9 mouse cellular contexts compared by ENCODE assay signal in the genomic region with DNA sequence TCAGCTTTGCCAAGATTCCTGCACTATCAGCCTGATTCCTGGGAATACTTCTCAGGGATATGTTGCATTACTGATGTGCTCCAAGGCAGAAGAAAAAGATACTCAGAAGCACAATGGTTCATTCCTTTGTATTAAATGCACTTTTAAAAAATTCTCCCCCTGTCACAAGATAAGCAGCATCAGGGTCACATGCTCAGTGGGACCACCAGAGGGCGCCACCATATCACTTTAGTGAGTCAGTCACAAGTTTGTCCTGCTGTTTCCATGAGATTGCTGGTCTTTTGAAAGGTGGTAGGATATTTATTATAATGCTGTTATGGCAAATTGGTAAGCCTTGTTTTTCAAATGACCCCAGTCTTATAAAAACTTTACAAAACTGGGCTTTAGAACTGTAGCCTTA. TPM values are rescaled to one million over a fixed set of nuclear protein-coding genes. Genes with fewer than 3 reads are reported as not detected.
A peak's percentile ranks its signal among the peaks of the same experiment; 100 is the strongest.
DNase-seq lines count a peak whose midpoint lies in the region; ATAC-seq and TF ChIP-seq lines count a peak whose summit lies in the region.
"Had no signal": no experiment of that assay in that cellular context is flagged by ENCODE, and none has a peak within 500 bp of the region (broad histone marks: within the 10 kb centered on the region; RNA-seq: fewer than 3 reads in every experiment).

No protein-coding gene starts in this region.

- no peaks in the 10 kb centered on the region for H3K79me2 ChIP-seq in MEL (ENCODE audit: control insufficient read depth, insufficient read depth, low read length, poor library complexity)

- H3K27ac ChIP-seq in hindbrain, embryonic 10.5 days = no peak overlapping the region
- H3K27ac ChIP-seq in hindbrain, embryonic 13.5 days = no peak overlapping the region
- H3K27ac ChIP-seq in MEL (ENCODE audit: control insufficient read depth, low read depth, low read length) = no peak overlapping the region
- H3K27ac ChIP-seq: limb, embryonic 15.5 days had no signal

- no peaks in the 10 kb centered on the region for H3K9me3 ChIP-seq in hindbrain, embryonic 10.5 days
- no peaks in the 10 kb centered on the region for H3K9me3 ChIP-seq in hindbrain, embryonic 13.5 days
- H3K9me3 ChIP-seq in MEL (replicated peaks; ENCODE audit: insufficient read depth, low read length) = no peaks in the 10 kb centered on the region
- H3K9me3 ChIP-seq: limb, embryonic 15.5 days had no signal

- peak; percentile 69 for TF ChIP-seq RAD21 in MEL (IDR thresholded peaks at IDR 0.05; ENCODE audit: low read depth, low read length)

- H3K27me3 ChIP-seq in hindbrain, embryonic 10.5 days (ENCODE audit: insufficient read depth, poor library complexity, severe bottlenecking) = 0 out of 2 replicates have a peak, but pooled peaks cover 4% of the 10 kb centered on the region
- 0 out of 2 replicates have a peak, but pooled peaks cover 3% of the 10 kb centered on the region for H3K27me3 ChIP-seq in hindbrain, embryonic 13.5 days
- H3K27me3 ChIP-seq in MEL (ENCODE audit: control insufficient read depth in 1 of 2, insufficient read depth in 2 of 2, low read length in 2 of 2) = no peaks in the 10 kb centered on the region
- H3K27me3 ChIP-seq: limb, embryonic 15.5 days had no signal

- no peak overlapping the region for H3K4me2 ChIP-seq in hindbrain, embryonic 13.5 days
- H3K4me2 ChIP-seq: limb, embryonic 15.5 days had no signal

- no peak for TF ChIP-seq POLR2A in MEL (IDR thresholded peaks at IDR 0.05; ENCODE audit: control insufficient read depth in 1 of 2, insufficient read depth in 1 of 2, low read depth in 1 of 2, low read length in 2 of 2, poor library complexity in 1 of 2)

- peak; percentile 27 for DNase-seq in hindbrain, embryonic 10.5 days (ENCODE audit: low spot score)
- DNase-seq in 3T3-L1 (ENCODE audit: low read depth, low spot score) = peak; percentile 62
- DNase-seq in MEL (ENCODE audit: low read depth, low spot score) = peak; percentile 79
- DNase-seq in cerebellum, adult 9-11 months = peak; percentile 13
- peak; percentile 14 to 26 for DNase-seq in kidney, adult 8-10 months
- DNase-seq in lung, postnatal 36 days = peak; percentile 59
- DNase-seq in yolk sac, embryonic 10.5 days (ENCODE audit: low spot score) = peak; percentile 3

- WGBS in hindbrain, embryonic 10.5 days = 2% methylated on average over 1 of the region's 1 CpGs
- WGBS in hindbrain, embryonic 13.5 days = 0% methylated on average over 1 of the region's 1 CpGs

- H3K9ac ChIP-seq in hindbrain, embryonic 13.5 days = no peak overlapping the region
- H3K9ac ChIP-seq in MEL (ENCODE audit: control insufficient read depth, low read depth, low read length, poor library complexity, severe bottlenecking) = no peak overlapping the region
- H3K9ac ChIP-seq: limb, embryonic 15.5 days had no signal

- no peaks in the 10 kb centered on the region for H3K36me3 ChIP-seq in hindbrain, embryonic 10.5 days
- H3K36me3 ChIP-seq in hindbrain, embryonic 13.5 days = no peaks in the 10 kb centered on the region
- H3K36me3 ChIP-seq in MEL (ENCODE audit: control insufficient read depth in 1 of 2, insufficient read depth in 2 of 2, low read length in 2 of 2) = peaks cover 0 to 2% of the 10 kb centered on the region in 2 experiments; a peak in 2 of 4 replicates

- TF ChIP-seq EP300 in MEL (IDR thresholded peaks at IDR 0.05; ENCODE audit: low read depth in 1 of 2, low read length in 2 of 2) = no peak

- H3K4me3 ChIP-seq in hindbrain, embryonic 10.5 days = no peak overlapping the region
- no peak overlapping the region for H3K4me3 ChIP-seq in hindbrain, embryonic 13.5 days
- no peak overlapping the region for H3K4me3 ChIP-seq in MEL (ENCODE audit: control insufficient read depth in 1 of 2, insufficient read depth in 1 of 2, low read depth in 2 of 2, low read length in 2 of 2)
- H3K4me3 ChIP-seq: limb, embryonic 15.5 days had no signal

- H3K4me1 ChIP-seq in hindbrain, embryonic 10.5 days (replicated peaks) = no peaks in the 10 kb centered on the region
- H3K4me1 ChIP-seq in hindbrain, embryonic 13.5 days (replicated peaks) = no peaks in the 10 kb centered on the region
- no peaks in the 10 kb centered on the region for H3K4me1 ChIP-seq in MEL (ENCODE audit: control insufficient read depth in 1 of 2, insufficient read depth in 2 of 2, low read length in 2 of 2)
- H3K4me1 ChIP-seq: limb, embryonic 15.5 days had no signal

- no peak for ATAC-seq in hindbrain, embryonic 13.5 days (ENCODE audit: low FRiP score)

- peak; percentile 85 to 88 (median 85) for TF ChIP-seq CTCF in MEL (IDR thresholded peaks at IDR 0.05 in 2 of 3, conservative IDR thresholded peaks at IDR 0.05 in 1 of 3; ENCODE audit: control insufficient read depth in 1 of 3, insufficient read depth in 1 of 3, low read depth in 2 of 3, low read length in 3 of 3, poor library complexity in 1 of 3, severe bottlenecking in 1 of 3)

TF ChIP-seq in MEL, 35 proteins besides CTCF, POLR2A, EP300 and RAD21:
- TF ChIP-seq MXI1 (IDR thresholded peaks at IDR 0.05; ENCODE audit: low read depth, low read length) (no peak), MEF2A (IDR thresholded peaks at IDR 0.05; ENCODE audit: extremely low read depth, insufficient replicate concordance, low read depth, low read length, poor library complexity, severe bottlenecking) (no peak), BHLHE40 (IDR thresholded peaks at IDR 0.05; ENCODE audit: borderline replicate concordance, low read depth, low read length) (no peak), ZNF384 (IDR thresholded peaks at IDR 0.05; ENCODE audit: low read depth, low read length) (no peak), JUND (IDR thresholded peaks at IDR 0.05; ENCODE audit: low read depth, low read length) (no peak), MAX (IDR thresholded peaks at IDR 0.05; ENCODE audit: low read length) (no peak), GABPA (IDR thresholded peaks at IDR 0.05; ENCODE audit: low read depth, low read length) (no peak), MYC (IDR thresholded peaks at IDR 0.05; ENCODE audit: low read depth, low read length) (0 out of 2 replicates have a peak, but pooled peaks have one; percentile 48), ZC3H11A (IDR thresholded peaks at IDR 0.05; ENCODE audit: low read depth, low read length) (peak; percentile 56), ELF1 (IDR thresholded peaks at IDR 0.05; ENCODE audit: low read depth, low read length) (no peak), ETS1 (IDR thresholded peaks at IDR 0.05; ENCODE audit: low read depth, low read length) (no peak), TCF12 (IDR thresholded peaks at IDR 0.05; ENCODE audit: low read depth, low read length) (no peak), CHD1 (IDR thresholded peaks at IDR 0.05; ENCODE audit: low read depth, low read length) (no peak), MAFK (IDR thresholded peaks at IDR 0.05; ENCODE audit: borderline replicate concordance, low read depth, low read length) (no peak), ZKSCAN1 (IDR thresholded peaks at IDR 0.05; ENCODE audit: low read depth, low read length) (no peak), E2F4 (IDR thresholded peaks at IDR 0.05; ENCODE audit: borderline replicate concordance, low read depth, low read length) (no peak), NELFE (IDR thresholded peaks at IDR 0.05; ENCODE audit: low read depth, low read length) (no peak), CHD2 (IDR thresholded peaks at IDR 0.05; ENCODE audit: low read length) (no peak), MYB (IDR thresholded peaks at IDR 0.05; ENCODE audit: low read depth, low read length) (no peak), USF1 (IDR thresholded peaks at IDR 0.05; ENCODE audit: low read depth, low read length) (peak; percentile 67; the same call in 1 of the 2 replicates), TAL1 (IDR thresholded peaks at IDR 0.05; ENCODE audit: low read length) (no peak), RCOR1 (IDR thresholded peaks at IDR 0.05; ENCODE audit: low read depth, low read length) (no peak), NRF1 (IDR thresholded peaks at IDR 0.05; ENCODE audit: insufficient read depth, low read depth, low read length, poor library complexity, severe bottlenecking) (no peak), SMC3 (IDR thresholded peaks at IDR 0.05; ENCODE audit: low read depth, low read length) (peak; percentile 80), ZMIZ1 (IDR thresholded peaks at IDR 0.05; ENCODE audit: low read depth, low read length) (no peak), GATA1 (IDR thresholded peaks at IDR 0.05; ENCODE audit: low read depth, low read length) (peak; percentile 53), SIN3A (IDR thresholded peaks at IDR 0.05; ENCODE audit: low read length) (no peak), HCFC1 (IDR thresholded peaks at IDR 0.05; ENCODE audit: low read depth, low read length) (no peak), TBP (IDR thresholded peaks at IDR 0.05; ENCODE audit: low read depth, low read length) (no peak), USF2 (IDR thresholded peaks at IDR 0.05; ENCODE audit: borderline replicate concordance in 1 of 2, insufficient read depth in 1 of 2, low read depth in 1 of 2, low read length in 2 of 2) (no peak), POLR2AphosphoS5 (IDR thresholded peaks at IDR 0.05; ENCODE audit: borderline replicate concordance, low read depth, low read length) (no peak)

RNA-seq across cellular contexts. Expression of a gene that starts 30.3 kb away (rescaled TPM):
- 0.26 and 0.41 TPM in 2 replicates for polyA plus RNA-seq in hindbrain, embryonic 10.5 days (2016; fragmentation: Nextera tagmentation; extraction: Ambion mirVana)
- 0.25 TPM in 1 of 2 replicates, not detected in the other for polyA plus RNA-seq in hindbrain, embryonic 13.5 days (2015; fragmentation: Nextera tagmentation; extraction: Ambion mirVana)
- not detected in 2 replicates for total RNA-seq in MEL (2012; rRNA removed)
- polyA plus RNA-seq in MEL (2012; ENCODE audit: insufficient read depth in 1 of 2, insufficient read length in 2 of 2, low read depth in 1 of 2, low replicate concordance in 2 of 2, missing spikeins in 1 of 2) = not detected

RNA-seq across cellular contexts. Expression of a gene that starts 37.6 kb away (rescaled TPM):
- polyA plus RNA-seq in hindbrain, embryonic 10.5 days (2016; fragmentation: Nextera tagmentation; extraction: Ambion mirVana) = not detected in 2 replicates
- polyA plus RNA-seq in hindbrain, embryonic 13.5 days (2015; fragmentation: Nextera tagmentation; extraction: Ambion mirVana) = 0.25 TPM in 1 of 2 replicates, not detected in the other
- total RNA-seq in MEL (2012; rRNA removed) = not detected in 2 replicates
- under 1 TPM in 1 of 2 experiments, not detected in 1; 0.61 TPM for polyA plus RNA-seq in MEL (2012; ENCODE audit: insufficient read depth in 1 of 2, insufficient read length in 2 of 2, low read depth in 1 of 2, low replicate concordance in 2 of 2, missing spikeins in 1 of 2)
- polyA plus RNA-seq: limb, embryonic 15.5 days had no signal

RNA-seq across cellular contexts. Expression of a gene that starts 48.8 kb away (rescaled TPM):
- 0.44 and 0.68 TPM in 2 replicates for polyA plus RNA-seq in hindbrain, embryonic 10.5 days (2016; fragmentation: Nextera tagmentation; extraction: Ambion mirVana)
- 0.91 and 1.3 TPM in 2 replicates for polyA plus RNA-seq in hindbrain, embryonic 13.5 days (2015; fragmentation: Nextera tagmentation; extraction: Ambion mirVana)
- not detected in 2 replicates for total RNA-seq in MEL (2012; rRNA removed)
- polyA plus RNA-seq in MEL (2012; ENCODE audit: insufficient read depth in 1 of 2, insufficient read length in 2 of 2, low read depth in 1 of 2, low replicate concordance in 2 of 2, missing spikeins in 1 of 2) = not detected

Comparison
In these comparisons a context has a peak if more than half of its experiments do, and no peak if none do; other contexts are left out.
1. DNase-seq: peak in every context shown above with its lines; median percentile 79 in MEL; 62 in 3T3-L1; 59 in lung, postnatal 36 days; 27 in hindbrain, embryonic 10.5 days; 20 in kidney, adult 8-10 months; 13 in cerebellum, adult 9-11 months; 3 in yolk sac, embryonic 10.5 days.